Mouse (Mus musculus): ENCODE data around the gene Ccno. TPM values are rescaled to one million over a fixed set of nuclear protein-coding genes. Genes with fewer than 3 reads are reported as not detected.

The Ccno gene
- polyA plus RNA-seq, 1 experiment from 2014 or later: 2.1 TPM

DNA sequence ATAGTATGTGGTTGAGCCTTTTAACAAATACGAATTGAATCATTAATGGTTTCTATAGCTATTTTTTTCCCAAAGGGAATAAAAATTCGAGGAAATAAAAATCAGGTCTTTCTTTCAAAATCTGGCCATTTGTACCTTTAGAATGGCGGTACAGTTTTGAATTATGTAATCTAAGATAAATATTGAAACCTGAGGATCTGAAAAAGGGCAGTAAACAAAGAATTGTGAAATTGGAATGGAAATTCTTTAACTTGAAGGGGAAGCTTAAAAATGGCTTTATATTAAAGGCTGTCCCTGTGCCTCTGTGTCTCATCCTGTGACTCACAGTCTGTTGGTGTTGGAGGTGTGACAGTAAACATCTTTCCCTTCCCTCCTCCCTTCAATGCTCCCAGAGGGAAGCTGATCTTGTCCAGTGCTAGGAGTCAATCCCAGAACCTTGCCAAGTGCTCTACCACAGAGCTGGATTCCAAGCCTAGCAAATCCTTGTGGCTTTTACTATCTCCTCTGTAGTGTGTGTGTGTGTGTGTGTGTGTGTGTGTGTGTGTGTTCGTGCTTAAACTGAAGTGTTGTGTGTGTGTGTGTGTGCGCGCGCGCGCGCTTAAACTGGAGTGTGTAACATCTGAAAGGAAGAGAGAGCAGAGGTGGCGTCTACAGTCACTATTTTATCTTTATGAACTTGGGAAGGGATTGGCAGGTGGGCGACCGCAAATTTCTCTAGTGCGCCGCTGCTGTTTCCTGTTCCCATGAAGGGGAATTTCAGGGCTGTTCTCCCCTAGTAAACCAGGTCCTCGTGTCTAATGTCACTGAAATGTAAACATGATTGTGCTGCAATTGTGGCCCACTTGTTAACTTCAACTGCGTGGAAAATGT is 35.9 kb downstream of the Ccno start:
- peaks cover 6% of the 10 kb centered on the region; the same call in 1 of the 2 replicates for H3K27me3 ChIP-seq (ENCODE audit: control insufficient read depth, insufficient read depth, low read length)
- ATAC-seq (ENCODE audit: low FRiP score): no peak
- no peak overlapping the region for H3K27ac ChIP-seq
- WGBS: 89% methylated on average over 17 of the region's 17 CpGs
- H3K4me1 ChIP-seq (replicated peaks; ENCODE audit: control insufficient read depth, insufficient read depth, low read length): no peaks in the 10 kb centered on the region
- H3K9ac ChIP-seq: no peak overlapping the region
- no peaks in the 10 kb centered on the region for H3K9me3 ChIP-seq (ENCODE audit: control insufficient read depth, low read length)
- DNase-seq (ENCODE audit: low spot score): no peak
- no peak overlapping the region for H3K4me2 ChIP-seq (replicated peaks)
- no peak overlapping the region for H3K4me3 ChIP-seq (replicated peaks; ENCODE audit: low read length)
- no peaks in the 10 kb centered on the region for H3K36me3 ChIP-seq (replicated peaks; ENCODE audit: control insufficient read depth, insufficient read depth)

- 2% methylated on average over 7 of the region's 7 CpGs for WGBS
- DNase-seq (ENCODE audit: low spot score) (no peak), ATAC-seq (ENCODE audit: low FRiP score) (peak; percentile 28; the same call in 1 of the 2 replicates)
- 0 out of 2 replicates have a peak, but pooled peaks cover 7% of the 10 kb centered on the region for H3K4me1 ChIP-seq (replicated peaks; ENCODE audit: control insufficient read depth, insufficient read depth, low read length)
- peak overlapping the region; percentile 56 for H3K4me3 ChIP-seq (replicated peaks; ENCODE audit: low read length)
- H3K4me2 ChIP-seq (replicated peaks): peak overlapping the region; percentile 62
- peak overlapping the region; percentile 63 for H3K9ac ChIP-seq
- H3K27me3 ChIP-seq (ENCODE audit: control insufficient read depth, insufficient read depth, low read length): peaks cover 30% of the 10 kb centered on the region
- H3K9me3 ChIP-seq (ENCODE audit: control insufficient read depth, low read length): no peaks in the 10 kb centered on the region
- H3K36me3 ChIP-seq (replicated peaks; ENCODE audit: control insufficient read depth, insufficient read depth): no peaks in the 10 kb centered on the region
- no peak overlapping the region for H3K27ac ChIP-seq
These were observed 43.7 kb downstream of the Ccno start for GRCm38 (mm10) chr13:113031351-113031750.

GRCm38 (mm10) chr13:113031792-113032571 is 44.4 kb downstream of the Ccno start:
- DNase-seq (ENCODE audit: low spot score) (peak; percentile 77), ATAC-seq (ENCODE audit: low FRiP score) (peak; percentile 68)
- H3K4me2 ChIP-seq (replicated peaks): peak overlapping the region; percentile 62
- WGBS: under 1% methylated on average over 40 of the region's 40 CpGs
- no peaks in the 10 kb centered on the region for H3K9me3 ChIP-seq (ENCODE audit: control insufficient read depth, low read length)
- peak overlapping the region; percentile 76 for H3K27ac ChIP-seq
- H3K4me3 ChIP-seq (replicated peaks; ENCODE audit: low read length): peak overlapping the region; percentile 56
- peak overlapping the region; percentile 63 for H3K9ac ChIP-seq
- H3K36me3 ChIP-seq (replicated peaks; ENCODE audit: control insufficient read depth, insufficient read depth): no peaks in the 10 kb centered on the region
- peaks cover 30% of the 10 kb centered on the region for H3K27me3 ChIP-seq (ENCODE audit: control insufficient read depth, insufficient read depth, low read length)
- 0 out of 2 replicates have a peak, but pooled peaks cover 7% of the 10 kb centered on the region for H3K4me1 ChIP-seq (replicated peaks; ENCODE audit: control insufficient read depth, insufficient read depth, low read length)

GRCm38 (mm10) chr13:113032831-113033230 is 45.2 kb downstream of the Ccno start:
- H3K9ac ChIP-seq: no peak overlapping the region
- DNase-seq (ENCODE audit: low spot score) (no peak), ATAC-seq (ENCODE audit: low FRiP score) (no peak)
- peaks cover 35% of the 10 kb centered on the region for H3K27me3 ChIP-seq (ENCODE audit: control insufficient read depth, insufficient read depth, low read length)
- H3K9me3 ChIP-seq (ENCODE audit: control insufficient read depth, low read length): no peaks in the 10 kb centered on the region
- no peak overlapping the region for H3K27ac ChIP-seq
- no peak overlapping the region for H3K4me3 ChIP-seq (replicated peaks; ENCODE audit: low read length)
- 0 out of 2 replicates have a peak, but pooled peaks cover 7% of the 10 kb centered on the region for H3K4me1 ChIP-seq (replicated peaks; ENCODE audit: control insufficient read depth, insufficient read depth, low read length)
- H3K4me2 ChIP-seq (replicated peaks): peak overlapping the region; percentile 62
- H3K36me3 ChIP-seq (replicated peaks; ENCODE audit: control insufficient read depth, insufficient read depth): no peaks in the 10 kb centered on the region

DNA sequence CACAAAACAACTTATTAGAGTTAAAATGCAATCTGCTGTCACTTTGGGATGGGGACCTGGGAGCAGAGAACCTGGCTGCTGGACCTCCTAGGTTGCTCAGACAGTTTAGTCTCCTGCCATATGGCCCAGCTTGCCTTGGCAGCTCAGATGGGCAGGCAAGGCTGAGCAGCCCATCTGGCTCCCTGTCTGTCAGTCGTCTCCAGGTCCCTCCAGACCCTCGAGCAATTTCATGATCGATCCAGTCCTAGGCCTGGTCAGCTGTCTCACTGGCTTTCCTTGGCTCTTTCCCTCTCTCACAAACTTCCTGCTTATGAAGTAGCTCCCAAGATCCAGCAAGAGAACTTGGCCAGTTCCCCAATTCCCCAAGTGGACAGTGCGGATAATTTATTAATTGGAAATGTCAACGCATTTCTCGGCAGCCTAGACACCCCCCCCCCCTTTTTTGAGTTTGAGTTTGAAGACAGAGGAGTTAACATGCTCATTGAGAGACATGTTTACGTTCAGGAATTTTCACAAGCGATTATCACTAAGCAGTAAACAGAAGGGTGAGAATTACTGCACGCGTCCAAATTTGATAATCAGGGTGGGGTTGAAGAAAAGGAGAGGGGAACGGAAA is 46.8 kb downstream of the Ccno start:
- Histone ChIP-seq H3K4me3 (replicated peaks; ENCODE audit: low read length) (peak overlapping the region; percentile 48), H3K4me2 (replicated peaks) (peak overlapping the region; percentile 96), H3K9me3 (ENCODE audit: control insufficient read depth, low read length) (no peaks in the 10 kb centered on the region), H3K4me1 (replicated peaks; ENCODE audit: control insufficient read depth, insufficient read depth, low read length) (0 out of 2 replicates have a peak, but pooled peaks cover 7% of the 10 kb centered on the region), H3K9ac (no peak overlapping the region), H3K36me3 (replicated peaks; ENCODE audit: control insufficient read depth, insufficient read depth) (no peaks in the 10 kb centered on the region), H3K27me3 (ENCODE audit: control insufficient read depth, insufficient read depth, low read length) (peaks cover 35% of the 10 kb centered on the region), H3K27ac (no peak overlapping the region)
- no peak for DNase-seq (ENCODE audit: low spot score)
- no peak; the same call in 1 of the 2 replicates for ATAC-seq (ENCODE audit: low FRiP score)
- WGBS: 2% methylated on average over 11 of the region's 11 CpGs

GRCm38 (mm10) chr13:113034950-113035421 is 47.4 kb downstream of the Ccno start, which contains the start of gene Cdc20b:
Gene Cdc20b (plus strand): TSS chr13:113035111.
- H3K4me3 ChIP-seq (replicated peaks; ENCODE audit: low read length): peak within 1 kb of the TSS; percentile 48
- H3K27me3 ChIP-seq (ENCODE audit: control insufficient read depth, insufficient read depth, low read length): peaks cover 35% of the 10 kb centered on the region
- DNase-seq (ENCODE audit: low spot score) (peak; percentile 32), ATAC-seq (ENCODE audit: low FRiP score) (no peak)
- no peaks in the 10 kb centered on the region for H3K36me3 ChIP-seq (replicated peaks; ENCODE audit: control insufficient read depth, insufficient read depth)
- no peaks in the 10 kb centered on the region for H3K9me3 ChIP-seq (ENCODE audit: control insufficient read depth, low read length)
- 0 out of 2 replicates have a peak, but pooled peaks cover 7% of the 10 kb centered on the region for H3K4me1 ChIP-seq (replicated peaks; ENCODE audit: control insufficient read depth, insufficient read depth, low read length)
- no peak within 1 kb of the TSS for H3K27ac ChIP-seq
- WGBS: under 1% methylated on average over 46 of the region's 46 CpGs
- H3K4me2 ChIP-seq (replicated peaks): peak within 1 kb of the TSS; percentile 96
- H3K9ac ChIP-seq: peak within 1 kb of the TSS; percentile 51

GRCm38 (mm10) chr13:113035852-113036251 is 48.2 kb downstream of the Ccno start:
- no peak overlapping the region for H3K27ac ChIP-seq
- no peaks in the 10 kb centered on the region for H3K36me3 ChIP-seq (replicated peaks; ENCODE audit: control insufficient read depth, insufficient read depth)
- peak overlapping the region; percentile 48 for H3K4me3 ChIP-seq (replicated peaks; ENCODE audit: low read length)
- 0% methylated on average over 4 of the region's 4 CpGs for WGBS
- peaks cover 35% of the 10 kb centered on the region for H3K27me3 ChIP-seq (ENCODE audit: control insufficient read depth, insufficient read depth, low read length)
- 0 out of 2 replicates have a peak, but pooled peaks cover 7% of the 10 kb centered on the region for H3K4me1 ChIP-seq (replicated peaks; ENCODE audit: control insufficient read depth, insufficient read depth, low read length)
- H3K4me2 ChIP-seq (replicated peaks): peak overlapping the region; percentile 96
- H3K9me3 ChIP-seq (ENCODE audit: control insufficient read depth, low read length): no peaks in the 10 kb centered on the region
- H3K9ac ChIP-seq: no peak overlapping the region
- ATAC-seq (ENCODE audit: low FRiP score): peak; percentile 80
- DNase-seq (ENCODE audit: low spot score): peak; percentile 96

Data from hindbrain, embryonic 14.5 days (tissue).